Mouse (Mus musculus) ES-Bruce4 (cell line): ENCODE results near the gene Gp1ba.

Experiments
- CTCF ChIP-seq: IDR thresholded peaks from one replicate; pipeline ENCODE4 v1.8.1; 2011; ENCODE audit warnings: low read depth, low read length
- POLR2A ChIP-seq: IDR thresholded peaks from one replicate; pipeline ENCODE4 v1.8.1; 2011; ENCODE audit warnings: low read length; ENCODE audit not compliant: insufficient read depth

GRCm38 (mm10) chr11:70670483-70670882 is 31.6 kb downstream of the Gp1ba start:
- TF ChIP-seq POLR2A (no peak), CTCF (no peak)
